Mouse (Mus musculus) ES-E14 (cell line): Measurements from ENCODE around the gene Cdk5. TPM values are rescaled to one million over a fixed set of nuclear protein-coding genes. Genes with fewer than 3 reads are reported as not detected.

Experiments used
- DNase-seq: peaks from one replicate; pipeline ENCODE4 v3.0.0-alpha.2; 2013; ENCODE audit warnings: low read depth, low spot score
- H3K27ac ChIP-seq: 2 replicates; pipeline ENCODE4 v1.5.1; 2012; ENCODE audit warnings: low read depth, mild to moderate bottlenecking, low read length, moderate library complexity, mixed read lengths; ENCODE audit not compliant: poor library complexity, insufficient read depth, severe bottlenecking
- H3K36me3 ChIP-seq: 2 replicates; pipeline ENCODE4 v1.6.1; 2012; ENCODE audit warnings: mild to moderate bottlenecking, low read length, moderate library complexity, mixed read lengths; ENCODE audit not compliant: control insufficient read depth, poor library complexity, insufficient read depth, severe bottlenecking
- H3K4me1 ChIP-seq, 2 experiments: fragments of 150-350 bp in 1 of 2; sonication (generic) in 1 of 2; 2 replicates each; pipeline ENCODE4 v1.6.1; 2012; ENCODE audit warnings: low read length in 2 of 2, mild to moderate bottlenecking in 1 of 2, mixed read lengths in 1 of 2; ENCODE audit not compliant: control insufficient read depth in 2 of 2, insufficient read depth in 2 of 2, poor library complexity in 1 of 2
- H3K4me3 ChIP-seq, 2 experiments: fragments of 150-350 bp in 1 of 2; sonication (generic) in 1 of 2; 2 replicates each; pipeline ENCODE4 v1.5.1; 2012; ENCODE audit warnings: low read length in 2 of 2, low read depth in 1 of 2, mild to moderate bottlenecking in 1 of 2, mixed read lengths in 1 of 2; ENCODE audit not compliant: insufficient read depth in 1 of 2, poor library complexity in 1 of 2, severe bottlenecking in 1 of 2
- H3K9ac ChIP-seq: 2 replicates; pipeline ENCODE4 v1.6.1; 2012; ENCODE audit warnings: low read depth, mild to moderate bottlenecking, low read length, mixed read lengths; ENCODE audit not compliant: poor library complexity, insufficient read depth, severe bottlenecking
- H3K9me3 ChIP-seq: fragments of 150-350 bp; sonication (generic); 2 replicates; pipeline ENCODE4 v1.6.1; 2012; ENCODE audit warnings: low read depth, mild to moderate bottlenecking, low read length; ENCODE audit not compliant: control insufficient read depth, insufficient read depth
- CHD2 ChIP-seq: IDR thresholded peaks from 2 replicates; pipeline ENCODE4 v1.6.1; 2014; ENCODE audit warnings: mild to moderate bottlenecking, low read depth, low read length, inconsistent platforms
- HCFC1 ChIP-seq: IDR thresholded peaks from 2 replicates; pipeline ENCODE4 v1.6.1; 2012; ENCODE audit warnings: low read length, inconsistent platforms, borderline replicate concordance; ENCODE audit not compliant: insufficient read depth
- MAFK ChIP-seq: IDR thresholded peaks from 2 replicates; pipeline ENCODE4 v1.6.1; 2014; ENCODE audit warnings: mild to moderate bottlenecking, low read depth, low read length, inconsistent platforms; ENCODE audit not compliant: insufficient read depth
- ZC3H11A ChIP-seq: IDR thresholded peaks from 2 replicates; pipeline ENCODE4 v1.6.1; 2012; ENCODE audit warnings: low read depth, mild to moderate bottlenecking, inconsistent platforms, low read length, borderline replicate concordance
- ZNF384 ChIP-seq: IDR thresholded peaks from 2 replicates; pipeline ENCODE4 v1.6.1; 2012; ENCODE audit warnings: low read depth, low read length, inconsistent platforms
- in situ Hi-C, 2 experiments: fragments of 600-800 bp; cut with MboI; formaldehyde crosslinking; loops; one replicate each; pipeline ENCODE4 v1.15.1; 2025; ENCODE audit warnings: low sequenced_read_pairs in 2 of 2, inconsistent platforms in 1 of 2; ENCODE audit not compliant: unreplicated experiment in 2 of 2
- total RNA-seq: library from RNA; depleted of rRNA; stranded (reverse); fragments of 300-350 nt; gene quantifications from 2 replicates; pipeline ENCODE4 v1.2.3, GENCODE M21; 2012; rRNA removed

The Cdk5 gene
- 17.8 and 23.4 TPM in 2 replicates for total RNA-seq

DNA sequence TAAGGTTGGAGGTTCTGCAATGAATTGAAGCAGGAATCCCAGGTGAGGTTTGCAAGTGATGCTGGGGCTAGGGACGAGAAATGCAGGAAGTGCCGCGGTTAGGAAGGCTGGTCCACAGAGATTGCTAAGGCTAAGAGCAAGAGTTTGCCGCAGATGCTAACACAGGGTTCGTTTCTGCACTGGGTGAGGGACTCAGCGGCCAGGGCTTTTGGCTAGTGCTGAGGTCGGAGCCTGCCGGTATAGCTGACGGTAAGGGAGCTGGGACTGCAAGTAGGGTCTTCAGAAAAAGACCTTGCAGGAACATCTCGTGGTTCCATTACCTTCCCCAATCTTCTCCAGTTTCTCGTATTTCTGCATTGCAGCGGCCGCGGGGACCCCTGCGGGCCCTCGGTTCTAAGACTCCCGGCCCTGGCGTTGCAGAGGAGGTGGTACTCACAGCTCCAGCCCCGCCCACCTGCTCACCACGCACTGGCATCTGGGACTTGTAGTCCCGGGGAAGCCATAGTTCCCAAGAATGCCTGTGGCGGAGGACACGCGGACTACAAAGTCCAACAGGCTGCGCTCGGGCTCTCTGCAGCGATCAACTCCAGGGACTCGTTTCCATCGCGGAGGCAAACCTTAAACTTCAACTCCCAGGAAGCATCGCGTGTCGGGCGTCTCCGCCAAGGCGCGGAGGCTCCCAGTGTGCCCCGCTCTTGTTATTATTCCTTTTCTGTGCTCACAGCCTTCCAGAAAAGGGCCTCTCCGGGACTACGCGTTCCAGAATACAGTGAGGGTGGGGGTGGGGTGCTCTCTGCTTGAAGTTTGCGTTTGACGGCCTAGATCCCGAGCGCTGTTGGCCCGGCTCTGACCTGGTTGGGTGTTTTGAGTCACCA, at the start of gene Cdk5, which contains the start of gene Slc4a2:
TSS of gene Cdk5 (minus strand) at position 402 of the 875 bp plus-strand sequence.
TSS of gene Slc4a2 (plus strand) at position 709 of the 875 bp plus-strand sequence.
- no peak for TF ChIP-seq ZC3H11A
- TF ChIP-seq ZNF384, result no peak
- peak; percentile 99 for TF ChIP-seq HCFC1
- TF ChIP-seq CHD2, result peak; percentile 82; the same call in 1 of the 2 replicates
- TF ChIP-seq MAFK, result no peak
- H3K9me3 ChIP-seq, result no peaks in the 10 kb centered on the region
- peaks cover 4% of the 10 kb centered on the region; the same call in 1 of the 2 replicates for H3K36me3 ChIP-seq
- DNase-seq, result peak; percentile 99
- in situ Hi-C loops, result no loop called here
- peak within 1 kb of the TSS; percentile 41; the same call in 1 of the 2 replicates for H3K27ac ChIP-seq
- peaks cover 4 to 27% of the 10 kb centered on the region in 2 experiments; a peak in 2 of 4 replicates for H3K4me1 ChIP-seq
- H3K9ac ChIP-seq, result peak within 1 kb of the TSS; percentile 70
- H3K4me3 ChIP-seq, result peak within 1 kb of the TSS; percentile 76 to 82

- no peaks in the 10 kb centered on the region for H3K36me3 ChIP-seq
- in situ Hi-C loops, result no loop called here
- no peak overlapping the region for H3K9ac ChIP-seq
Measured at GRCm38 (mm10) chr5:24470600-24470999, 47.3 kb upstream of the Cdk5 start.

GRCm38 (mm10) chr5:24466762-24467161, 43.4 kb upstream of the Cdk5 start:
- Histone ChIP-seq H3K4me3 (peak overlapping the region in 1 of 2 experiments; percentile 39; a peak in 1 of 4 replicates), H3K36me3 (no peaks in the 10 kb centered on the region), H3K4me1 (0 out of 4 replicates have a peak, but pooled peaks cover 0 to 2% of the 10 kb centered on the region in 2 experiments), H3K27ac (no peak overlapping the region), H3K9me3 (no peaks in the 10 kb centered on the region), H3K9ac (no peak overlapping the region; the same call in 1 of the 2 replicates)
- DNase-seq, result no peak
- no peak for TF ChIP-seq CHD2
- no peak for TF ChIP-seq ZC3H11A
- TF ChIP-seq ZNF384, result no peak
- no peak for TF ChIP-seq MAFK
- no peak for TF ChIP-seq HCFC1
- in situ Hi-C loops, result loop anchor here in 1 of 2 experiments (10.0 kb wide), 1 partner anchor 58 kb away; the partner anchor contains the start of gene Gbx1

More at GRCm38 (mm10) chr5:24470600-24470999, 47.3 kb upstream of the Cdk5 start:
- peak; percentile 71 for TF ChIP-seq ZC3H11A
- no peak for TF ChIP-seq HCFC1
- Histone ChIP-seq H3K4me1 (peaks cover 0 to 14% of the 10 kb centered on the region in 2 experiments; a peak in 2 of 4 replicates), H3K4me3 (no peak overlapping the region), H3K9me3 (no peaks in the 10 kb centered on the region), H3K27ac (no peak overlapping the region)
- peak; percentile 77 for DNase-seq

GRCm38 (mm10) chr5:24455613-24456012, 32.3 kb upstream of the Cdk5 start:
- Histone ChIP-seq H3K4me1 (peaks cover 3 to 18% of the 10 kb centered on the region in 2 experiments; a peak in 2 of 4 replicates), H3K9ac (peak overlapping the region; percentile 58), H3K36me3 (no peaks in the 10 kb centered on the region; the same call in 1 of the 2 replicates), H3K9me3 (no peaks in the 10 kb centered on the region), H3K4me3 (no peak overlapping the region), H3K27ac (no peak overlapping the region)
- in situ Hi-C loops, result no loop called here
- no peak for DNase-seq
- TF ChIP-seq ZNF384 (no peak), CHD2 (no peak)
